Mouse (Mus musculus): ENCODE data around the gene Cryba1. TPM values are rescaled to one million over a fixed set of nuclear protein-coding genes. Genes with fewer than 3 reads are reported as not detected.

Gene Cryba1
- total and polyA plus RNA-seq, 3 experiments: 0.27 TPM; not detected in 2

DNA sequence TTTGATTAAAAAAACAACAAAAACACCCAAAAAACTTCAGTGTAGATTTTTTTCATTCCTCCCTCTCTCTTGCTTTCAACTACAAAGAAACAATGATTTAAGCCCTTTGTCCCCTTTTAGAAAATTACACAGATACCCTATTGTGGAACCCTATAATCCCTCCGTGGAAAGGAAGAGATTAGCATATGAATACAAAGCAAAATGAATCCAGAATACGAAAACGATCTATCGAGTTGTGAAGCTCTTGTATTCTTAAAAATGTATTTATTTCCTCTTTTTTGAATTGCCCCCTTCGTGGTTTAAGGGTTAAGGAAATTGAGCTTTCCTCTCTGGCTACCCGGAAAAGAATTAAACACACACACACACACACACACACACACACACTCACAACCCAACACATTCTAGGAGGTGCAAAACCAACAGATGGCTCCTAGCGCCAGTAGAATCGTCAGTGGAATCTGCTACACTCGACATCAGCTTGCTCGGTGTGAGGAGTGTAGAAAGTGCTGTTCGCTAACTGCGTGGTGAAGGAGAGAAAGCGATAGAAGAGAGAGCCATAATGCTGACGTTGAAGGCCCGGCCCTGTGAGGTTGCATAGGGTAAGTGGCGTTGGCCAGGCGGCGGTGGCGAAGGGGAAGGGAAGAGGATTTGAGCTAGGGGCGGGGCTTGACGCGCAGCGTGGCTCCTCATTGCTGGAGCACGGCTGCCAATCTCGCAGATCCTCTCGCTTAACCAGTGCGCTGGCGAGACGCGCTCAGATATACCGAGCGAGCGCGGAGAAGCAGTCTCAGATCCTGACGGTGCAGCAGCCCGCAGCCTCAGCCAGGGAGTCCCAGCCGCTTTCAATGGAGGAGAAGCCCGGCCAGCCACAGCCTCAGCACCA, 39.5 kb downstream of the Cryba1 start, which contains the start of gene Nufip2:
Gene Nufip2, plus strand, starts transcription at position 773 of the 883 bp plus-strand sequence.
- H3K4me3 ChIP-seq (ENCODE audit: low read depth, low read length): peak within 1 kb of the TSS; percentile 92
- peak; percentile 97 for ATAC-seq (ENCODE audit: extremely low read depth, insufficient number of reproducible peaks, low FRiP score, poor library complexity, severe bottlenecking)
- TF ChIP-seq POLR2AphosphoS5 (IDR thresholded peaks at IDR 0.05; ENCODE audit: insufficient replicate concordance, low read depth, low read length) (peak; percentile 37; the same call in 1 of the 2 replicates), GATA2 (IDR thresholded peaks at IDR 0.05; ENCODE audit: borderline replicate concordance, low read depth, low read length) (no peak)
- peaks cover 21% of the 10 kb centered on the region for H3K4me1 ChIP-seq (ENCODE audit: insufficient read depth, low read depth, low read length)
- no peaks in the 10 kb centered on the region for H3K9me3 ChIP-seq (replicated peaks)
- H3K27me3 ChIP-seq (ENCODE audit: insufficient read depth, low read length): no peaks in the 10 kb centered on the region
- peak; percentile 94 for DNase-seq (ENCODE audit: low spot score)
- H3K36me3 ChIP-seq (replicated peaks): peaks cover 18% of the 10 kb centered on the region

DNA sequence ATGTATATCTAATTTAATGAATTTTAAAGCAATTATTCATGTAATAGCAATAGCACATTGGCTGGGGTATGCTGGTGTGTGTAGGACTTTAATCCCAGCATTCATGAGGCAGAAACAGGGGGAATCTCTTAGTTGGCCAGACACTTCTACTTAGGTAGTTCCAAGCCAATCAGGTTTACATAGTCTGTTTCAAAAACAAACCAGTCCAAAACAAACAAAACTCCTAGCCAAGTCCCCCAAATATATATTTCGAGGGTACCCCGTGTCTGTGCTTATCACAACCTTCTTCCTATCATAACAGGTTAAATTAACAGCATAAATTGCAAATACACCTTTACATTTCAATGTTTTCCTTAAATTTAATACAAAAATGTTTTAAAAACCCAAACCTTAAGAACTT, 40.2 kb downstream of the Cryba1 start:
- Histone ChIP-seq H3K27me3 (ENCODE audit: insufficient read depth, low read length) (no peaks in the 10 kb centered on the region), H3K4me3 (ENCODE audit: low read depth, low read length) (no peak overlapping the region), H3K4me1 (ENCODE audit: insufficient read depth, low read depth, low read length) (peaks cover 20% of the 10 kb centered on the region), H3K9me3 (replicated peaks) (no peaks in the 10 kb centered on the region), H3K36me3 (replicated peaks) (peaks cover 11% of the 10 kb centered on the region)
- TF ChIP-seq POLR2AphosphoS5 (IDR thresholded peaks at IDR 0.05; ENCODE audit: insufficient replicate concordance, low read depth, low read length) (no peak), GATA1 (IDR thresholded peaks at IDR 0.05; ENCODE audit: borderline replicate concordance, low read length) (no peak), GATA2 (IDR thresholded peaks at IDR 0.05; ENCODE audit: borderline replicate concordance, low read depth, low read length) (no peak), CTCF (IDR thresholded peaks at IDR 0.05; ENCODE audit: low read depth, low read length) (no peak)
- DNase-seq (ENCODE audit: low spot score) (no peak), ATAC-seq (ENCODE audit: extremely low read depth, insufficient number of reproducible peaks, low FRiP score, poor library complexity, severe bottlenecking) (no peak)

DNA sequence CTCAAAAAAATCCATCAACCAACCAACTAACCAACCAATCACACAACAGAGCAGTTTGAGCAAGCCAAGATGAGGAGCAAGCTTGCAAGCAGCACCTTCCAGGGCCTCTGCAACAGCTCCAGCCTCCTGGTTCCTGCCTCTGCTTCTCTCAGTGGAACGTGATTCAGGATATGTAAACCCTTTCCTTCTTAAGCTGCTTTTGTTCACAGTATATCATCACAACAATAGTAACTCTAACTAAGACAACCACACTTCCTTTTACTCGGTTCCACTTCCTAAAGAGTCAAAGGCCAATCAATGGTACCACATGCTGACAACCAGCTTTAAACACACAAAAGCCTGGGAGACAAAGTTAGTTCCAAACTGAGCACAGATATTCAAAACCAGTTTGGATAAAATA, 45.1 kb downstream of the Cryba1 start:
- Histone ChIP-seq H3K36me3 (replicated peaks) (no peaks in the 10 kb centered on the region), H3K9me3 (replicated peaks) (no peaks in the 10 kb centered on the region), H3K27me3 (ENCODE audit: insufficient read depth, low read length) (no peaks in the 10 kb centered on the region), H3K4me1 (ENCODE audit: insufficient read depth, low read depth, low read length) (peaks cover 10% of the 10 kb centered on the region; the same call in 1 of the 2 replicates), H3K4me3 (ENCODE audit: low read depth, low read length) (no peak overlapping the region)
- DNase-seq (ENCODE audit: low spot score): no peak
- ATAC-seq (ENCODE audit: extremely low read depth, insufficient number of reproducible peaks, low FRiP score, poor library complexity, severe bottlenecking): no peak
- no peak for TF ChIP-seq TAL1 (conservative IDR thresholded peaks at IDR 0.05; ENCODE audit: low read depth, low read length)
- TF ChIP-seq CTCF (IDR thresholded peaks at IDR 0.05; ENCODE audit: low read depth, low read length): no peak
- TF ChIP-seq POLR2AphosphoS5 (IDR thresholded peaks at IDR 0.05; ENCODE audit: insufficient replicate concordance, low read depth, low read length): no peak
- TF ChIP-seq GATA2 (IDR thresholded peaks at IDR 0.05; ENCODE audit: borderline replicate concordance, low read depth, low read length): no peak
- TF ChIP-seq GATA1 (IDR thresholded peaks at IDR 0.05; ENCODE audit: borderline replicate concordance, low read length): no peak

DNA sequence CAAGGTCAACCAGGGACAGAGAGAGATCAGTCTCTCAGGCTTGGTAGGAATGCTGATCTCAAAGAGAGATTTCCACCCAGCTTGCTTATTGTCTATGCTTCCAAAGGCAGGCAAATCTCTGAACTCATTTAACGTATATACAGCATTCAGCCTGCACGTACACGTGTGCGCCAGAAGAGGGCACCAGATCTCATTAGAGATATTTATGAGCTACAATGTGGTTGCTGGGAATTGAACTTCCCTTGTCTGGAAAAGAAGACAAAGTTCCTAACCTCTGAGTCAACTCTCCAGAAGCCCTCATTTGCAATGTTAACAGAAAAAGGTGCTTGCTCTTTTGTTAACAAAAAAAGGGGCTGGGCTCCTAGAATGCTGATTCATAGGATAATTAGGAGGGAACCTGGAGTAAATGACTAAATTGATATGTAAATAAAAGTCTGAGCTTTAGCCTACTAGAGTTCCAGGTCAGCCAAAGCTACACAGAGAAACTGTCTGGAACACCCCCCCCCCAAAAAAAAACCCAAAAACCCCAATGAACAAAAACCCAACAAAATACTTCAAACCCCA, 51.6 kb downstream of the Cryba1 start:
- no peaks in the 10 kb centered on the region; the same call in 1 of the 2 replicates for H3K9me3 ChIP-seq (replicated peaks)
- no peaks in the 10 kb centered on the region for H3K36me3 ChIP-seq (replicated peaks)
- H3K27me3 ChIP-seq (ENCODE audit: insufficient read depth, low read length): no peaks in the 10 kb centered on the region
- TF ChIP-seq GATA2 (IDR thresholded peaks at IDR 0.05; ENCODE audit: borderline replicate concordance, low read depth, low read length): no peak
- TF ChIP-seq GATA1 (IDR thresholded peaks at IDR 0.05; ENCODE audit: borderline replicate concordance, low read length): no peak
- TF ChIP-seq POLR2AphosphoS5 (IDR thresholded peaks at IDR 0.05; ENCODE audit: insufficient replicate concordance, low read depth, low read length): no peak
- no peak for TF ChIP-seq TAL1 (conservative IDR thresholded peaks at IDR 0.05; ENCODE audit: low read depth, low read length)
- no peak for TF ChIP-seq CTCF (IDR thresholded peaks at IDR 0.05; ENCODE audit: low read depth, low read length)
- no peak for ATAC-seq (ENCODE audit: extremely low read depth, insufficient number of reproducible peaks, low FRiP score, poor library complexity, severe bottlenecking)
- no peaks in the 10 kb centered on the region for H3K4me1 ChIP-seq (ENCODE audit: insufficient read depth, low read depth, low read length)
- no peak overlapping the region for H3K4me3 ChIP-seq (ENCODE audit: low read depth, low read length)
- no peak for DNase-seq (ENCODE audit: low spot score)

DNA sequence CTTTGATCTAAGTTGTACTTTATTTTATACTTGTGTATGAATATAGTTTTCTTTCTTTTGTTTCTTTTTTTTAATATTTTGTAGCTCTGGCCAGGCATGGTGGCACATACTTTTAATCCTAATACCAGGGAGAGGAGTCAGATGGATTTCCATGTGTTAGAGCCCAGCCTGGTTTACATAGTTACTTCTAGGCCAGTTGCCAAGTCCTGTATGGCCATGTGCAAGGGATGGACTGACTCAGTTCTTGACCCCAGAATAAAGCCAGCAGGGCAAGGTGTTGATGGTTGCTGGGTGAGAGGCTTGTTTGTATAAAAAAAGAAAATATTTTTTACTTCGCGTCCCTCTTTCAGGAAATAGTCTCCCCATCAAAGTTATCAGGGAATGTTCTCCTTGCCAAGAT, 52.3 kb downstream of the Cryba1 start:
- DNase-seq (ENCODE audit: low spot score) (no peak), ATAC-seq (ENCODE audit: extremely low read depth, insufficient number of reproducible peaks, low FRiP score, poor library complexity, severe bottlenecking) (no peak)
- Histone ChIP-seq H3K27me3 (ENCODE audit: insufficient read depth, low read length) (no peaks in the 10 kb centered on the region), H3K9me3 (replicated peaks) (no peaks in the 10 kb centered on the region; the same call in 1 of the 2 replicates), H3K4me3 (ENCODE audit: low read depth, low read length) (no peak overlapping the region), H3K36me3 (replicated peaks) (no peaks in the 10 kb centered on the region), H3K4me1 (ENCODE audit: insufficient read depth, low read depth, low read length) (no peaks in the 10 kb centered on the region)
- TF ChIP-seq GATA2 (IDR thresholded peaks at IDR 0.05; ENCODE audit: borderline replicate concordance, low read depth, low read length): no peak
- TF ChIP-seq TAL1 (conservative IDR thresholded peaks at IDR 0.05; ENCODE audit: low read depth, low read length): no peak
- no peak for TF ChIP-seq GATA1 (IDR thresholded peaks at IDR 0.05; ENCODE audit: borderline replicate concordance, low read length)
- TF ChIP-seq CTCF (IDR thresholded peaks at IDR 0.05; ENCODE audit: low read depth, low read length): no peak
- TF ChIP-seq POLR2AphosphoS5 (IDR thresholded peaks at IDR 0.05; ENCODE audit: insufficient replicate concordance, low read depth, low read length): no peak

Other genes starting within 250 kb of the Cryba1 start
- 1.3 TPM in 1 of 2 replicates, not detected in the other for gene Ankrd13b, start 235.6 kb downstream of the Cryba1 start, total RNA-seq (2014; fragmentation: Nextera tagmentation)
- 0.12 TPM in 1 of 2 replicates, not detected in the other for gene Ankrd13b, start 235.6 kb downstream of the Cryba1 start, total RNA-seq (2017)
- 0.36 and 0.41 TPM in 2 replicates for gene Ankrd13b, start 235.6 kb downstream of the Cryba1 start, polyA plus RNA-seq (2012)
- 42.8 and 51.4 TPM in 2 replicates for gene Git1, start 231.7 kb downstream of the Cryba1 start, total RNA-seq (2014; fragmentation: Nextera tagmentation)
- gene Git1, start 231.7 kb downstream of the Cryba1 start, total RNA-seq (2017): 9.5 and 9.6 TPM in 2 replicates
- 90.7 and 98.0 TPM in 2 replicates for gene Git1, start 231.7 kb downstream of the Cryba1 start, polyA plus RNA-seq (2012)
- gene Abhd15, start 210.2 kb downstream of the Cryba1 start, total RNA-seq (2014; fragmentation: Nextera tagmentation): 0.30 TPM in 1 of 2 replicates, not detected in the other
- 0.12 and 0.27 TPM in 2 replicates for gene Abhd15, start 210.2 kb downstream of the Cryba1 start, total RNA-seq (2017)
- 0.29 and 0.34 TPM in 2 replicates for gene Abhd15, start 210.2 kb downstream of the Cryba1 start, polyA plus RNA-seq (2012)
- 1.4 and 7.0 TPM in 2 replicates for gene Trp53i13, start 209.3 kb downstream of the Cryba1 start, total RNA-seq (2014; fragmentation: Nextera tagmentation)
- gene Trp53i13, start 209.3 kb downstream of the Cryba1 start, total RNA-seq (2017): 0.71 and 1.4 TPM in 2 replicates
- 5.4 and 6.0 TPM in 2 replicates for gene Trp53i13, start 209.3 kb downstream of the Cryba1 start, polyA plus RNA-seq (2012)
- gene Gm10392, start 206.1 kb downstream of the Cryba1 start, total RNA-seq (2014; fragmentation: Nextera tagmentation): not detected in 2 replicates
- gene Gm10392, start 206.1 kb downstream of the Cryba1 start, total RNA-seq (2017): 0.12 and 0.38 TPM in 2 replicates
- not detected in 2 replicates for gene Gm10392, start 206.1 kb downstream of the Cryba1 start, polyA plus RNA-seq (2012)
- gene Taok1, start 117.5 kb downstream of the Cryba1 start, total RNA-seq (2014; fragmentation: Nextera tagmentation): 48.6 and 50.1 TPM in 2 replicates
- gene Taok1, start 117.5 kb downstream of the Cryba1 start, total RNA-seq (2017): 36.8 and 45.6 TPM in 2 replicates
- 2.3 and 2.5 TPM in 2 replicates for gene Taok1, start 117.5 kb downstream of the Cryba1 start, polyA plus RNA-seq (2012)
- 97.1 and 113 TPM in 2 replicates for gene Nufip2, start 39.1 kb downstream of the Cryba1 start, total RNA-seq (2014; fragmentation: Nextera tagmentation)
- gene Nufip2, start 39.1 kb downstream of the Cryba1 start, total RNA-seq (2017): 75.3 and 94.0 TPM in 2 replicates
- 22.3 and 24.0 TPM in 2 replicates for gene Nufip2, start 39.1 kb downstream of the Cryba1 start, polyA plus RNA-seq (2012)
- 53.1 and 57.0 TPM in 2 replicates for gene Myo18a, start 38.0 kb upstream of the Cryba1 start, total RNA-seq (2014; fragmentation: Nextera tagmentation)
- gene Myo18a, start 38.0 kb upstream of the Cryba1 start, total RNA-seq (2017): 28.8 and 32.7 TPM in 2 replicates
- gene Myo18a, start 38.0 kb upstream of the Cryba1 start, polyA plus RNA-seq (2012): 41.9 and 59.4 TPM in 2 replicates
- gene Gm10277, start 62.5 kb upstream of the Cryba1 start, total RNA-seq (2014; fragmentation: Nextera tagmentation): not detected in 2 replicates
- 0.23 and 0.33 TPM in 2 replicates for gene Gm10277, start 62.5 kb upstream of the Cryba1 start, total RNA-seq (2017)
- gene Gm10277, start 62.5 kb upstream of the Cryba1 start, polyA plus RNA-seq (2012): not detected in 2 replicates
- not detected in 2 replicates for gene Pipox, start 168.8 kb upstream of the Cryba1 start, total RNA-seq (2014; fragmentation: Nextera tagmentation)
- 0.17 TPM in 1 of 2 replicates, not detected in the other for gene Pipox, start 168.8 kb upstream of the Cryba1 start, total RNA-seq (2017)
- gene Pipox, start 168.8 kb upstream of the Cryba1 start, polyA plus RNA-seq (2012): not detected in 2 replicates
- gene Sez6, start 205.5 kb upstream of the Cryba1 start, total RNA-seq (2014; fragmentation: Nextera tagmentation): not detected in 2 replicates
- gene Sez6, start 205.5 kb upstream of the Cryba1 start, total RNA-seq (2017): 0.11 TPM in 1 of 2 replicates, not detected in the other
- 0.03 and 0.10 TPM in 2 replicates for gene Sez6, start 205.5 kb upstream of the Cryba1 start, polyA plus RNA-seq (2012)